ENCODE assay signal across 13 mouse cellular contexts in the genomic region with DNA sequence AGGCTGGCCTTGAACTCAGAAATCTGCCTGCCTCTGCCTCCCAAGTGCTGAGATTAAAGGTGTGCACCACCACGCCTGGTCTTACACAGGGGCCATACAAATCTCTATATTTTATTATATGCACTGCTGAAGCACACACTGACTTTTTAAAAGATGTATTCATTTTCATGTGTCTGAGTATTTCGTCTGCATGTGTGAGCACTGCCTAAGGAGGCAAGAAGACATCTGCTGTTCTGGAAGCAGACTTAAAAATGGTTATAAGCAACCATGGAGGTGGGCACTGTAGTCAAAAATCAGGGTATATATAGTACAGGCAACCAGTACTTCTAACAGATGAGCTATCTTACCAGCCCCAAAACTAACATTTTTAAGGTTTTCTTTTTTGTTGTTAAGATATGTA.
"Had no signal": no experiment of that assay in that cellular context is flagged by ENCODE, and none has a peak within 500 bp of the region (broad histone marks: within the 10 kb centered on the region; RNA-seq: fewer than 3 reads in every experiment).

No protein-coding gene starts in this region.

- DNase-seq: gastrocnemius, adult 2 months; gastrocnemius, postnatal 10 days; gastrocnemius, postnatal 25 days; heart, adult 2 months; heart, postnatal 10 days; heart, postnatal 4 days; kidney, adult 18-20 months; kidney, adult 8-10 months; kidney, postnatal 10 days; kidney, postnatal 25 days; kidney, postnatal 4 days; liver; liver, embryonic 13.5 days had no signal
